Comparison of ENCODE assay signal across 9 mouse cellular contexts in the genomic region with DNA sequence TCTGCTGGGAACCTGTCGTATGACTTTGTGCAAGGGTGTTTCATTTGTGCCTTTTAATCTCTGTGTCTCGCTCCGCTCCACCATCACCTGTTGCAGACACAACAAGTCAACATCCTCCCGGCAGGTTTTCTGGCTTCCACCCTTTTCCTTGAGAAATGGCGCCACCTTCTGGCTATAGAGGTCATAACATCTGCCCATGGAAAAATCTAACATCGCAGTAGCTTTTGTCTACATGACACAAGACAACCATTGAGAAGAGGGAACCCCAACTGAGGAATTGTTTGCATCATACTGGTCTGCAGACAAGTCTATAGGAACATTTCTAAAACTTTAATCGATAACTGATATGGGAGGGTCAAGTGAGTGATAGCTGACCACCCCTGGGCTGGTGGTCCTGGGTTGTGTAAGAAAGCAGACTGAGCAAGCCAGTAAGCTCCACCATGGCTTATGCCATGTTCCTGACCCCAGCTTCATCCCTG. TPM values are rescaled to one million over a fixed set of nuclear protein-coding genes. Genes with fewer than 3 reads are reported as not detected.
DNase-seq lines count a peak whose midpoint lies in the region; ATAC-seq and TF ChIP-seq lines count a peak whose summit lies in the region.
"Had no signal": no experiment of that assay in that cellular context is flagged by ENCODE, and none has a peak within 500 bp of the region (broad histone marks: within the 10 kb centered on the region; RNA-seq: fewer than 3 reads in every experiment).

No protein-coding gene starts in this region.

- H3K27me3 ChIP-seq in liver, embryonic 13.5 days, result no peaks in the 10 kb centered on the region
- peaks cover 51% of the 10 kb centered on the region for H3K27me3 ChIP-seq in neural tube, embryonic 12.5 days (replicated peaks)

- peak; percentile 5; the same call in 1 of the 2 replicates for ATAC-seq in liver, embryonic 13.5 days (ENCODE audit: low read depth)
- ATAC-seq in neural tube, embryonic 12.5 days (ENCODE audit: low FRiP score, low read depth), result peak; percentile 50; the same call in 1 of the 2 replicates

- H3K27ac ChIP-seq in gastrocnemius, adult 2 months, result no peak overlapping the region
- H3K27ac ChIP-seq in liver, embryonic 13.5 days, result peak overlapping the region; percentile 98
- no peak overlapping the region for H3K27ac ChIP-seq in neural tube, embryonic 12.5 days
- H3K27ac ChIP-seq: embryonic facial prominence, embryonic 15.5 days had no signal

- 1% methylated on average over 7 of the region's 7 CpGs for WGBS in liver, embryonic 13.5 days (ENCODE audit: insufficient replicate concordance)
- WGBS in neural tube, embryonic 12.5 days, result 7% methylated on average over 7 of the region's 7 CpGs

- peak; percentile 91 for DNase-seq in 3T3-L1 (ENCODE audit: low read depth, low spot score)
- DNase-seq in NIH3T3 (ENCODE audit: low read depth), result peak; percentile 78
- peak; percentile 82 to 89 for DNase-seq in cerebellum, postnatal 25 days
- peak; percentile 67 for DNase-seq in gastrocnemius, adult 2 months
- DNase-seq in kidney, postnatal 10 days, result peak; percentile 80
- DNase-seq in liver, embryonic 13.5 days, result peak; percentile 57
- peak; percentile 81 for DNase-seq in thymus, postnatal 0 days (ENCODE audit: low spot score)

- H3K4me1 ChIP-seq in liver, embryonic 13.5 days (replicated peaks), result peaks cover 47% of the 10 kb centered on the region
- H3K4me1 ChIP-seq in neural tube, embryonic 12.5 days, result no peaks in the 10 kb centered on the region; the same call in 1 of the 2 replicates

- peak overlapping the region; percentile 71 for H3K4me2 ChIP-seq in liver, embryonic 13.5 days
- H3K4me2 ChIP-seq in neural tube, embryonic 12.5 days (replicated peaks), result no peak overlapping the region
- H3K4me2 ChIP-seq: embryonic facial prominence, embryonic 15.5 days had no signal

- H3K36me3 ChIP-seq in liver, embryonic 13.5 days, result no peaks in the 10 kb centered on the region
- H3K36me3 ChIP-seq in neural tube, embryonic 12.5 days, result no peaks in the 10 kb centered on the region
- H3K36me3 ChIP-seq: embryonic facial prominence, embryonic 15.5 days had no signal

- peak; percentile 86 for TF ChIP-seq CTCF in gastrocnemius, adult 2 months (IDR thresholded peaks at IDR 0.05)

- peak overlapping the region; percentile 71 for H3K9ac ChIP-seq in liver, embryonic 13.5 days
- no peak overlapping the region for H3K9ac ChIP-seq in neural tube, embryonic 12.5 days
- H3K9ac ChIP-seq: embryonic facial prominence, embryonic 15.5 days had no signal

- intact Hi-C loops in gastrocnemius, adult 2 months (cut with DNase I), result loop anchor here (1.0 to 10.0 kb wide), 3 partner anchors 190 to 271 kb away; no protein-coding TSS in a partner anchor

- H3K4me3 ChIP-seq in gastrocnemius, adult 2 months, result no peak overlapping the region
- H3K4me3 ChIP-seq in liver, embryonic 13.5 days (replicated peaks), result peak overlapping the region; percentile 37
- H3K4me3 ChIP-seq in neural tube, embryonic 12.5 days, result no peak overlapping the region
- H3K4me3 ChIP-seq: embryonic facial prominence, embryonic 15.5 days had no signal

- H3K9me3 ChIP-seq in liver, embryonic 13.5 days (replicated peaks), result no peaks in the 10 kb centered on the region
- no peaks in the 10 kb centered on the region for H3K9me3 ChIP-seq in neural tube, embryonic 12.5 days
- H3K9me3 ChIP-seq: embryonic facial prominence, embryonic 15.5 days had no signal

RNA-seq across cellular contexts. Expression of a gene that starts 20.5 kb away (rescaled TPM):
- 10 to 100 TPM in 1 of 2 experiments, 1 to 10 TPM in 1; 6.8 to 11.4 TPM for total RNA-seq in gastrocnemius, adult 2 months (2021)
- 67.4 and 74.0 TPM in 2 replicates for polyA plus RNA-seq in liver, embryonic 13.5 days (2015; fragmentation: Nextera tagmentation; extraction: Ambion mirVana)
- polyA plus RNA-seq in neural tube, embryonic 12.5 days (2016; fragmentation: Nextera tagmentation; extraction: Ambion mirVana), result 30.7 and 35.4 TPM in 2 replicates
- polyA plus RNA-seq in thymus, postnatal 0 days (2015; fragmentation: Nextera tagmentation; extraction: Ambion mirVana), result 70.7 and 73.4 TPM in 2 replicates

RNA-seq across cellular contexts. Expression of a gene that starts 39.4 kb away (rescaled TPM):
- total RNA-seq in gastrocnemius, adult 2 months (2021), result under 1 TPM in 1 of 2 experiments, not detected in 1; 0.45 TPM
- not detected in 2 replicates for polyA plus RNA-seq in liver, embryonic 13.5 days (2015; fragmentation: Nextera tagmentation; extraction: Ambion mirVana)
- polyA plus RNA-seq in neural tube, embryonic 12.5 days (2016; fragmentation: Nextera tagmentation; extraction: Ambion mirVana), result not detected in 2 replicates
- not detected in 2 replicates for polyA plus RNA-seq in thymus, postnatal 0 days (2015; fragmentation: Nextera tagmentation; extraction: Ambion mirVana)
- polyA plus RNA-seq: embryonic facial prominence, embryonic 15.5 days had no signal

RNA-seq across cellular contexts. Expression of a gene that starts 53.8 kb away (rescaled TPM):
- 1 to 10 TPM; 6.2 to 7.9 TPM for total RNA-seq in gastrocnemius, adult 2 months (2021)
- 25.0 and 28.1 TPM in 2 replicates for polyA plus RNA-seq in liver, embryonic 13.5 days (2015; fragmentation: Nextera tagmentation; extraction: Ambion mirVana)
- 8.5 and 9.0 TPM in 2 replicates for polyA plus RNA-seq in neural tube, embryonic 12.5 days (2016; fragmentation: Nextera tagmentation; extraction: Ambion mirVana)
- polyA plus RNA-seq in thymus, postnatal 0 days (2015; fragmentation: Nextera tagmentation; extraction: Ambion mirVana), result 42.7 and 44.1 TPM in 2 replicates
